Mouse (Mus musculus): Measurements from ENCODE around the gene Noa1.

DNA sequence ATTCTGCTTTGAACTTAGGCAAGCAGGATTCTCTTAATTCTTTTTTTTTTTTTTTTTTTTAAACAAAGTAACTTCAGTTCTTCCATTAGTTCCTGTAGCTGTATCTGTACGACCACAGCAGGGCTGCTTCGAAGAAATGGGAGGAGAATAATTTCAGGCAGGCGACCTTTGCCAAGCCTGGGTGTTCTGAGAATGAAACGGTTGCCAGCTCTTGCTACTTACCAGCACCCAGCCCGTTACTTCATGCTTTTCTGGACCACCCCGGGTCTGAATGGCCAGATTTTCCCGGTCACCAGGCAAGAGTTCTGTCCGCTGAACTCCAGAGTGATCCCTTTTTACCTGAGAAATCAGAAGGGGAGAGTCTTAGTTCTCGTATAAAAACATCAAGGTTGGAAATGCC lies 41.8 kb upstream of the Noa1 start:
- no peak for TF ChIP-seq POLR2A (IDR thresholded peaks at IDR 0.05; ENCODE audit: extremely low read depth, insufficient read depth, low read length)
- no peak for TF ChIP-seq CTCF (IDR thresholded peaks at IDR 0.05; ENCODE audit: extremely low read depth, insufficient read depth, low read length)
